ENCODE assay signal across 25 mouse cellular contexts in genomic region chr10:12975957-12976356, GRCm38 (mm10). TPM values are rescaled to one million over a fixed set of nuclear protein-coding genes. Genes with fewer than 3 reads are reported as not detected.
DNase-seq lines count a peak whose midpoint lies in the region; ATAC-seq lines count a peak whose summit lies in the region.
"Had no signal": no experiment of that assay in that cellular context is flagged by ENCODE, and none has a peak within 500 bp of the region (broad histone marks: within the 10 kb centered on the region; RNA-seq: fewer than 3 reads in every experiment).

No protein-coding gene starts in this region.

- ATAC-seq in granulocyte monocyte progenitor cell, adult 5-6 weeks (replicated peaks; ENCODE audit: poor library complexity, severe bottlenecking): peak; percentile 80
- ATAC-seq in megakaryocyte progenitor cell, adult 5-6 weeks (replicated peaks; ENCODE audit: poor library complexity): peak; percentile 85
- no peak for ATAC-seq in forebrain, embryonic 13.5 days
- ATAC-seq: activated CD4-positive, CD25-positive, alpha-beta regulatory T cell, adult 4 months; forebrain, embryonic 15.5 days; intestine, embryonic 15.5 days had no signal

- H3K9ac ChIP-seq in forebrain, embryonic 13.5 days: no peak overlapping the region
- H3K9ac ChIP-seq: forebrain, embryonic 15.5 days; heart, embryonic 12.5 days; heart, embryonic 15.5 days; hindbrain, embryonic 12.5 days; hindbrain, embryonic 15.5 days; intestine, embryonic 15.5 days had no signal

- 82% methylated on average over 7 of the region's 7 CpGs for WGBS in heart, embryonic 10.5 days
- 88% methylated on average over 7 of the region's 7 CpGs for WGBS in forebrain, embryonic 13.5 days
- WGBS in forebrain, embryonic 10.5 days: 91% methylated on average over 7 of the region's 7 CpGs

- H3K4me1 ChIP-seq in heart, embryonic 10.5 days: no peaks in the 10 kb centered on the region
- H3K4me1 ChIP-seq in forebrain, embryonic 13.5 days: no peaks in the 10 kb centered on the region
- H3K4me1 ChIP-seq in forebrain, embryonic 10.5 days: no peaks in the 10 kb centered on the region
- H3K4me1 ChIP-seq: forebrain, embryonic 15.5 days; heart, embryonic 15.5 days; hindbrain, embryonic 12.5 days; hindbrain, embryonic 15.5 days; intestine, embryonic 15.5 days had no signal

- H3K36me3 ChIP-seq in heart, embryonic 10.5 days: no peaks in the 10 kb centered on the region
- H3K36me3 ChIP-seq in forebrain, embryonic 13.5 days (ENCODE audit: poor library complexity, severe bottlenecking): no peaks in the 10 kb centered on the region
- no peaks in the 10 kb centered on the region for H3K36me3 ChIP-seq in forebrain, embryonic 10.5 days (replicated peaks)
- H3K36me3 ChIP-seq: forebrain, embryonic 15.5 days; heart, embryonic 12.5 days; heart, embryonic 15.5 days; hindbrain, embryonic 12.5 days; hindbrain, embryonic 15.5 days; intestine, embryonic 15.5 days had no signal

- no peaks in the 10 kb centered on the region for H3K27me3 ChIP-seq in heart, embryonic 10.5 days (ENCODE audit: insufficient read depth, poor library complexity, severe bottlenecking)
- no peaks in the 10 kb centered on the region for H3K27me3 ChIP-seq in forebrain, embryonic 13.5 days
- no peaks in the 10 kb centered on the region for H3K27me3 ChIP-seq in forebrain, embryonic 10.5 days (ENCODE audit: poor library complexity, severe bottlenecking)
- H3K27me3 ChIP-seq: forebrain, embryonic 15.5 days; heart, embryonic 12.5 days; heart, embryonic 15.5 days; hindbrain, embryonic 12.5 days; hindbrain, embryonic 15.5 days; intestine, embryonic 15.5 days had no signal

- H3K27ac ChIP-seq in heart, embryonic 10.5 days: no peak overlapping the region
- no peak overlapping the region for H3K27ac ChIP-seq in forebrain, embryonic 13.5 days
- H3K27ac ChIP-seq in forebrain, embryonic 10.5 days: no peak overlapping the region
- H3K27ac ChIP-seq: forebrain, embryonic 15.5 days; heart, embryonic 15.5 days; hindbrain, embryonic 12.5 days; hindbrain, embryonic 15.5 days; intestine, embryonic 15.5 days had no signal

- H3K4me3 ChIP-seq in heart, embryonic 10.5 days: no peak overlapping the region
- no peak overlapping the region for H3K4me3 ChIP-seq in forebrain, embryonic 13.5 days
- no peak overlapping the region for H3K4me3 ChIP-seq in forebrain, embryonic 10.5 days
- H3K4me3 ChIP-seq: forebrain, embryonic 15.5 days; heart, embryonic 12.5 days; heart, embryonic 15.5 days; hindbrain, embryonic 12.5 days; hindbrain, embryonic 15.5 days; intestine, embryonic 15.5 days had no signal

- no peaks in the 10 kb centered on the region for H3K9me3 ChIP-seq in heart, embryonic 10.5 days
- no peaks in the 10 kb centered on the region for H3K9me3 ChIP-seq in forebrain, embryonic 13.5 days (replicated peaks)
- H3K9me3 ChIP-seq in forebrain, embryonic 10.5 days: no peaks in the 10 kb centered on the region
- H3K9me3 ChIP-seq: forebrain, embryonic 15.5 days; heart, embryonic 12.5 days; heart, embryonic 15.5 days; hindbrain, embryonic 12.5 days; hindbrain, embryonic 15.5 days; intestine, embryonic 15.5 days had no signal

- H3K4me2 ChIP-seq in forebrain, embryonic 13.5 days: no peak overlapping the region
- H3K4me2 ChIP-seq: forebrain, embryonic 15.5 days; heart, embryonic 12.5 days; heart, embryonic 15.5 days; hindbrain, embryonic 12.5 days; hindbrain, embryonic 15.5 days; intestine, embryonic 15.5 days had no signal

- DNase-seq in heart, embryonic 10.5 days (ENCODE audit: low spot score): peak; percentile 35
- no peak for DNase-seq in heart, postnatal 25 days (ENCODE audit: low spot score)
- peak; percentile 48 for DNase-seq in 416B (ENCODE audit: low read depth)
- DNase-seq in testis, postnatal 10 days (ENCODE audit: low spot score): no peak
- DNase-seq in forebrain, embryonic 10.5 days (ENCODE audit: extremely low spot score, low spot score): no peak
- DNase-seq: adrenal gland, adult 8-10 months; adrenal gland, postnatal 25 days; B cell, adult 2 months; cerebellum, adult 18-20 months; cerebellum, adult 9-10 months; cerebellum, postnatal 14 days; gastrocnemius, postnatal 10 days; gastrocnemius, postnatal 36 days; heart, postnatal 10 days; heart, postnatal 4 days had no signal

- intact Hi-C loops in heart, postnatal 25 days (cut with DNase I): no loop called here

RNA-seq across cellular contexts. Expression of gene Stx11, which starts 11.9 kb away (rescaled TPM):
- polyA plus RNA-seq in heart, embryonic 10.5 days (2016; fragmentation: Nextera tagmentation; extraction: Ambion mirVana): 5.3 and 6.0 TPM in 2 replicates
- 1 to 10 TPM; 1.7 to 2.2 TPM for total RNA-seq in heart, postnatal 25 days (2021)
- total RNA-seq in granulocyte monocyte progenitor cell, adult 5-6 weeks (2014; fragmentation: Nextera tagmentation): 7.4 and 9.1 TPM in 2 replicates
- total RNA-seq in granulocyte monocyte progenitor cell, adult 5-6 weeks (2017): 5.9 and 8.7 TPM in 2 replicates
- 5.1 and 7.6 TPM in 2 replicates for total RNA-seq in megakaryocyte progenitor cell, adult 5-6 weeks (2015)
- total RNA-seq in megakaryocyte progenitor cell, adult 5-6 weeks (2017): 5.7 and 6.8 TPM in 2 replicates
- 0.58 and 0.67 TPM in 2 replicates for polyA plus RNA-seq in forebrain, embryonic 13.5 days (2015; fragmentation: Nextera tagmentation; extraction: Ambion mirVana)
- 1.4 and 1.8 TPM in 2 replicates for polyA plus RNA-seq in forebrain, embryonic 10.5 days (2016; fragmentation: Nextera tagmentation; extraction: Ambion mirVana)

RNA-seq across cellular contexts. Expression of gene Sf3b5, which starts 29.2 kb away (rescaled TPM):
- polyA plus RNA-seq in heart, embryonic 10.5 days (2016; fragmentation: Nextera tagmentation; extraction: Ambion mirVana): 39.0 and 42.9 TPM in 2 replicates
- 1 to 10 TPM; 6.3 to 6.9 TPM for total RNA-seq in heart, postnatal 25 days (2021)
- total RNA-seq in granulocyte monocyte progenitor cell, adult 5-6 weeks (2014; fragmentation: Nextera tagmentation): 14.5 and 21.6 TPM in 2 replicates
- 20.7 and 29.0 TPM in 2 replicates for total RNA-seq in granulocyte monocyte progenitor cell, adult 5-6 weeks (2017)
- 17.4 and 18.7 TPM in 2 replicates for total RNA-seq in megakaryocyte progenitor cell, adult 5-6 weeks (2015)
- total RNA-seq in megakaryocyte progenitor cell, adult 5-6 weeks (2017): 23.3 and 23.4 TPM in 2 replicates
- 32.8 and 34.2 TPM in 2 replicates for polyA plus RNA-seq in forebrain, embryonic 13.5 days (2015; fragmentation: Nextera tagmentation; extraction: Ambion mirVana)
- 48.2 and 48.6 TPM in 2 replicates for polyA plus RNA-seq in forebrain, embryonic 10.5 days (2016; fragmentation: Nextera tagmentation; extraction: Ambion mirVana)

Comparison
In these comparisons a context has a peak if more than half of its experiments do, and no peak if none do; other contexts are left out.
1. DNase-seq: peak in heart, embryonic 10.5 days (single experiment) and 416B (single experiment); none in heart, postnatal 25 days (single experiment), testis, postnatal 10 days (single experiment) and forebrain, embryonic 10.5 days (single experiment).